ENCODE assay signal across 8 mouse cellular contexts in genomic region chr8:105264024-105264982, GRCm38 (mm10). TPM values are rescaled to one million over a fixed set of nuclear protein-coding genes. Genes with fewer than 3 reads are reported as not detected.
A peak's percentile ranks its signal among the peaks of the same experiment; 100 is the strongest.
DNase-seq lines count a peak whose midpoint lies in the region; ATAC-seq and TF ChIP-seq lines count a peak whose summit lies in the region.

Gene Tradd (minus strand): TSS chr8:105264609.
Gene Fbxl8 (plus strand): TSS chr8:105264648.

- H3K36me3 ChIP-seq in heart, embryonic 16.5 days (ENCODE audit: control insufficient read depth, insufficient read depth), result no peaks in the 10 kb centered on the region

- ATAC-seq in CD4-positive, CD25-positive, alpha-beta regulatory T cell, adult 4 months, result peak; percentile 72
- ATAC-seq in heart, embryonic 16.5 days (replicated peaks; ENCODE audit: extremely low read depth, insufficient read depth, low FRiP score), result peak; percentile 65; the same call in 1 of the 2 replicates
- ATAC-seq in megakaryocyte, adult 5-6 weeks (ENCODE audit: poor library complexity, severe bottlenecking), result peak; percentile 78

- peak within 1 kb of the TSS; percentile 81 for H3K9ac ChIP-seq in heart, embryonic 16.5 days (ENCODE audit: low read length)

- WGBS in heart, embryonic 16.5 days, result 1% methylated on average over 54 of the region's 54 CpGs

- peak; percentile 83 for TF ChIP-seq POLR2A in embryonic fibroblast, embryonic 13.5 days (IDR thresholded peaks at IDR 0.05; ENCODE audit: low read depth, low read length)

- DNase-seq in adrenal gland, postnatal 10 days, result peak; percentile 89
- DNase-seq in kidney, postnatal 14 days, result peak; percentile 87
- peak; percentile 71 to 77 for DNase-seq in spleen, adult 18-20 months
- DNase-seq in layer of hippocampus, postnatal 10 days (ENCODE audit: low spot score in 2 of 2), result no peak

- H3K27ac ChIP-seq in embryonic fibroblast, embryonic 13.5 days (ENCODE audit: insufficient read depth, low read length), result peak within 1 kb of the TSS; percentile 34; the same call in 1 of the 2 replicates
- H3K27ac ChIP-seq in heart, embryonic 16.5 days (ENCODE audit: low read length), result no peak within 1 kb of the TSS

- peak within 1 kb of the TSS; percentile 69 for H3K4me3 ChIP-seq in embryonic fibroblast, embryonic 13.5 days (ENCODE audit: insufficient read depth, low read length)
- peak within 1 kb of the TSS; percentile 76 for H3K4me3 ChIP-seq in heart, embryonic 16.5 days (ENCODE audit: low read length)

- peak within 1 kb of the TSS; percentile 92 for H3K4me2 ChIP-seq in heart, embryonic 16.5 days (ENCODE audit: low read depth, low read length)

- peaks cover 4% of the 10 kb centered on the region for H3K9me3 ChIP-seq in heart, embryonic 16.5 days (replicated peaks; ENCODE audit: control insufficient read depth, low read length)

- TF ChIP-seq CTCF in embryonic fibroblast, embryonic 13.5 days (IDR thresholded peaks at IDR 0.05; ENCODE audit: borderline replicate concordance, insufficient read depth, low read length), result no peak

- peaks cover 37% of the 10 kb centered on the region for H3K27me3 ChIP-seq in heart, embryonic 16.5 days (ENCODE audit: control insufficient read depth, insufficient read depth, low read length)

- H3K4me1 ChIP-seq in embryonic fibroblast, embryonic 13.5 days (ENCODE audit: control insufficient read depth, insufficient read depth, low read length), result no peaks in the 10 kb centered on the region
- H3K4me1 ChIP-seq in heart, embryonic 16.5 days (ENCODE audit: control insufficient read depth, insufficient read depth, low read length), result peaks cover 29% of the 10 kb centered on the region

RNA-seq across cellular contexts. Expression of gene Tradd, which starts in this region (rescaled TPM):
- 10 to 100 TPM; 58.1 to 76.0 TPM for polyA plus RNA-seq in CD4-positive, CD25-positive, alpha-beta regulatory T cell, adult 4 months (2017; shearing (Covaris generic))
- total RNA-seq in adrenal gland, postnatal 10 days (2021), result 10 to 100 TPM; 12.9 to 13.3 TPM
- 12.5 and 15.0 TPM in 2 replicates for polyA plus RNA-seq in embryonic fibroblast, embryonic 13.5 days (2011; ENCODE audit: insufficient read length, low read depth, missing spikeins)
- 20.3 and 25.4 TPM in 2 replicates for polyA plus RNA-seq in heart, embryonic 16.5 days (2015; fragmentation: Nextera tagmentation; extraction: Ambion mirVana)
- 10.6 and 11.1 TPM in 2 replicates for total RNA-seq in megakaryocyte, adult 5-6 weeks (2015)
- total RNA-seq in megakaryocyte, adult 5-6 weeks (2017), result 13.3 and 13.5 TPM in 2 replicates
- 1 to 10 TPM; 6.5 to 8.9 TPM for total RNA-seq in layer of hippocampus, postnatal 10 days (2021)

RNA-seq across cellular contexts. Expression of gene Fbxl8, which starts in this region (rescaled TPM):
- polyA plus RNA-seq in CD4-positive, CD25-positive, alpha-beta regulatory T cell, adult 4 months (2017; shearing (Covaris generic)), result 10 to 100 TPM; 16.5 to 27.6 TPM
- total RNA-seq in adrenal gland, postnatal 10 days (2021), result 1 to 10 TPM; 3.2 to 3.6 TPM
- 3.9 and 4.3 TPM in 2 replicates for polyA plus RNA-seq in embryonic fibroblast, embryonic 13.5 days (2011; ENCODE audit: insufficient read length, low read depth, missing spikeins)
- polyA plus RNA-seq in heart, embryonic 16.5 days (2015; fragmentation: Nextera tagmentation; extraction: Ambion mirVana), result 4.5 and 5.0 TPM in 2 replicates
- total RNA-seq in megakaryocyte, adult 5-6 weeks (2015), result 4.1 and 6.3 TPM in 2 replicates
- total RNA-seq in megakaryocyte, adult 5-6 weeks (2017), result 3.3 and 3.6 TPM in 2 replicates
- under 1 TPM; 0.45 to 0.87 TPM for total RNA-seq in layer of hippocampus, postnatal 10 days (2021)

Comparison
In these comparisons a context has a peak if more than half of its experiments do, and no peak if none do; other contexts are left out.
1. DNase-seq: peak in adrenal gland, postnatal 10 days (single experiment), kidney, postnatal 14 days (single experiment) and spleen, adult 18-20 months (2 of 2); none in layer of hippocampus, postnatal 10 days (0 of 2).
2. Peak in every context shown above with its lines, with median percentiles within 50 percentile points of each other: ATAC-seq.